Mouse (Mus musculus) kidney, postnatal 0 days (tissue): ENCODE measurements around the gene Cstl1. TPM values are rescaled to one million over a fixed set of nuclear protein-coding genes. Genes with fewer than 3 reads are reported as not detected.

Experiments
- ATAC-seq: fragments of 200-750 bp; cut with Nextera tagmentation; replicated peaks from 2 replicates; pipeline ENCODE4 v1.8.0; 2017; ENCODE audit warnings: low read depth, moderate number of reproducible peaks, moderate TSS enrichment, moderate library complexity; ENCODE audit not compliant: low FRiP score
- DNase-seq: peaks from one replicate; pipeline ENCODE4 v3.0.0-alpha.2; 2016; ENCODE audit warnings: low spot score
- H3K27ac ChIP-seq: fragments of 300-500 bp; sonication (generic); 2 replicates; pipeline ENCODE4 v1.5.1; 2014; ENCODE audit warnings: mild to moderate bottlenecking
- H3K27me3 ChIP-seq: fragments of 300-500 bp; sonication (generic); 2 replicates; pipeline ENCODE4 v1.6.1; 2014; ENCODE audit warnings: low read length, mixed read lengths; ENCODE audit not compliant: insufficient read depth
- H3K36me3 ChIP-seq: fragments of 300-500 bp; sonication (generic); 2 replicates; pipeline ENCODE4 v1.6.1; 2014; ENCODE audit warnings: low read length, mixed read lengths; ENCODE audit not compliant: insufficient read depth
- H3K4me1 ChIP-seq: fragments of 300-500 bp; sonication (generic); replicated peaks from 2 replicates; pipeline ENCODE4 v1.6.1; 2014; ENCODE audit warnings: antibody characterized with exemption, low read length, mixed read lengths; ENCODE audit not compliant: insufficient read depth
- H3K4me2 ChIP-seq: fragments of 300-500 bp; sonication (generic); 2 replicates; pipeline ENCODE4 v1.6.1; 2014; ENCODE audit warnings: mild to moderate bottlenecking, low read length, moderate library complexity, mixed read lengths
- H3K4me3 ChIP-seq: fragments of 300-500 bp; sonication (generic); replicated peaks from 2 replicates; pipeline ENCODE4 v1.5.1; 2014; ENCODE audit warnings: low read depth, low read length
- H3K9ac ChIP-seq: fragments of 300-500 bp; sonication (generic); 2 replicates; pipeline ENCODE4 v1.6.1; 2014; ENCODE audit warnings: low read depth, low read length
- H3K9me3 ChIP-seq: fragments of 300-500 bp; sonication (generic); replicated peaks from 2 replicates; pipeline ENCODE4 v1.6.1; 2016; ENCODE audit warnings: low read length, inconsistent platforms, mixed read lengths
- CTCF ChIP-seq: IDR thresholded peaks from 2 replicates; pipeline ENCODE4 v1.5.1; 2016; ENCODE audit warnings: antibody characterized with exemption, low read depth, mild to moderate bottlenecking, moderate library complexity
- WGBS: fragments of 180-500 bp; shearing (Covaris S2); extraction: QIAGEN DNeasy Blood & Tissue Kit; methylation state at CpG from one replicate; pipeline ENCODE4 v1.1.7; 2014; 5-methylcytosine and 5-hydroxymethylcytosine counted together
- polyA plus RNA-seq: library from polyadenylated mRNA; unstranded; fragments of >200 nt; fragmentation: Nextera tagmentation; extraction: Ambion mirVana; gene quantifications from 2 replicates; pipeline ENCODE4 v1.2.1, GENCODE M21; 2015

Gene Cstl1
- polyA plus RNA-seq, 1 experiment from 2014 or later = not detected

DNA sequence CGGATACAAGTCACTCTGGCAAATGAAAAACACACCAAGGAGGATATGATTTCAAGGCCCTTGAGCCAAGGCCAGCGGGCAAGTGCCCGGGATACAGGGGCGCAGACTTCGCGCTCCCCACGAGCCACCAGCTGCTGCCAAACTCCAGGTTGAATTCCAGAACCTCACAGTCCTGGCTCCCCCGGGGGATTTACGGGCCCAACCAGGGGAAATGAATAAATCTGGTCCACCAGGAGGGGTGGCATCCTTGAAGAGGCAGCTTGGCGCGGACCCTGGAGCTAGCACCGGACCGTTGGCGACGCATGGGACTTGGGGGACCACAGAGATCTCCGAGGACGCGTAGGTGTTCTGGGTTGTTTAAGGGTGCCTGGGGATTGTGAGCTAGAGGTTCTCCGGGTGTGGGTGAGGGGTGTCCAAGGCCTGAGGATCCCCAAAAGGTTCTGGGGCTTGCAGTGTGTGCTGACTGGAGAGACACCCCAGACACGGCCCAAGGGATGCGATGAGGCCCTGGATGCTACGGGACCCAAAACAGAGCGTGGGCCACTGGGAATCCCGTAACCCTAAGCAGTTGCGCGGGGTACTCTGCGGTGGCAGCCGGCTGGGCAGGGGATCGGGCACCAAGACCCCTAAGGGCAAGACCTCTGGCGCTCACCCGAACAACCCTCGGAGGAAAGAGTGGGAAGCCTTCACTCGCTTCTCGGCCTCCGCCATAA, 18.4 kb upstream of the Cstl1 start:
- Histone ChIP-seq H3K4me1 (0 out of 2 replicates have a peak, but pooled peaks cover 8% of the 10 kb centered on the region), H3K9me3 (no peaks in the 10 kb centered on the region), H3K9ac (peak overlapping the region; percentile 70), H3K27me3 (no peaks in the 10 kb centered on the region), H3K27ac (no peak overlapping the region), H3K4me3 (peak overlapping the region; percentile 75), H3K36me3 (no peaks in the 10 kb centered on the region), H3K4me2 (peak overlapping the region; percentile 91)
- WGBS = under 1% methylated on average over 34 of the region's 35 CpGs
- no peak for TF ChIP-seq CTCF
- DNase-seq = peak; percentile 22
- peak; percentile 82 for ATAC-seq

DNA sequence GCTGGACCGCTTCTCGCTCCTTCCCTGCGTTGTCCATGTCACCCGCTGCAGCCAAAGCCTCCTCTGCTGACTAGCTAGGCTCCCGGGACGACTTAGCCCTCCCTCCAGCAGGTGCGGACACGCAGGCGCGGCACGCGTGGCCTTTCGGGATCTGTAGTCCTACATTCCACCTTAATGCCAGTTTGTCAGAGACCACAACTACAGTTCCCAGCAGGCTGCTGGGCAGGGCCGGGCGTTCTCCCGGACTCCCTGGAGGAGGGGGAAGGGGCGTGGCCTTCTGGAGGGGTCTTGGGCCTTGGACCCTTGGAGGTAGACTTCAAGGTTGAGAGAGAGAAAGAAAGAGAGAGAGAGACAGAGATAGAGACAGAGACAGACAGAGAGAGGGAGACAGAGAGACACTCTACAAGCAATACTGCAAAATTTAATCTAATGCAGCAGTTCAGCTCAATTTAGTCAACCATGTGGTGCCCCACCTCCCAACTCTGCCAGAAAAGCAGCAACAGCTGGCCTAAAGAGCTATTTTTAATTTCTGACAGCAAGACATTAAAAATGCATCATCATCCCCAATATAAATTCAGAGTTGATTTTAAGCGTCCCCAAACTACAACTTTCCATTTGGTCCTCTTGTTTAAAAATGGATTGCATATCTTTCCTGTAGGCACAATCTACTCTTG, 17.7 kb upstream of the Cstl1 start, which contains the start of gene Napb:
Gene Napb (minus strand): TSS at position 141 of the 674 bp plus-strand sequence.
- Histone ChIP-seq H3K4me2 (peak within 1 kb of the TSS; percentile 91), H3K36me3 (no peaks in the 10 kb centered on the region), H3K9ac (peak within 1 kb of the TSS; percentile 70), H3K4me1 (0 out of 2 replicates have a peak, but pooled peaks cover 8% of the 10 kb centered on the region), H3K27ac (no peak within 1 kb of the TSS), H3K4me3 (peak within 1 kb of the TSS; percentile 75), H3K9me3 (no peaks in the 10 kb centered on the region), H3K27me3 (no peaks in the 10 kb centered on the region)
- ATAC-seq = peak; percentile 99
- 0 out of 2 replicates have a peak, but pooled peaks have one; percentile 4 for TF ChIP-seq CTCF
- peak; percentile 96 for DNase-seq
- WGBS = 4% methylated on average over 18 of the region's 18 CpGs

DNA sequence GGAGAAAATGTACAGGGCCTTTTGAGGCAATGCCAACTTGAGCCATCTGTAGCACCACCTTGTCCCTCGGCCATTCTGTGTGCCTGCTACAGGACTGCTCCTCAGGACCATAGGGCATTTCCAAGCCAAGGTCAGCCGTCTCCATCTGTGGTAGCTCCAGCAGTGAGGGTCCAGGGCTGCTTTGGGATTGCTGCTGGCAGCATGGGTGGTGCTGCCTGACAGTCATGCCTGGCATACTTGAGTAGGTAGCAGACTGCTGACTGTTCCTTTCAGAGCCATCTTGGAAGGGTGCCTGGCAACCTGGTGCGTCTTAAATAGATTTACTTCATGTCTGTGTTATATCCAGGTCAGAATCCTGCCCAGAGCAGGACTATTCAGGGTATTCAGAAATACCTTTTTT, 7.2 kb upstream of the Cstl1 start:
- H3K4me2 ChIP-seq = no peak overlapping the region
- H3K4me1 ChIP-seq = no peaks in the 10 kb centered on the region
- H3K9me3 ChIP-seq = no peaks in the 10 kb centered on the region
- no peak for ATAC-seq
- no peak overlapping the region for H3K27ac ChIP-seq
- H3K4me3 ChIP-seq = no peak overlapping the region
- 80% methylated on average over 3 of the region's 3 CpGs for WGBS
- no peaks in the 10 kb centered on the region for H3K27me3 ChIP-seq
- no peaks in the 10 kb centered on the region for H3K36me3 ChIP-seq
- DNase-seq = no peak
- TF ChIP-seq CTCF = no peak
- H3K9ac ChIP-seq = no peak overlapping the region

DNA sequence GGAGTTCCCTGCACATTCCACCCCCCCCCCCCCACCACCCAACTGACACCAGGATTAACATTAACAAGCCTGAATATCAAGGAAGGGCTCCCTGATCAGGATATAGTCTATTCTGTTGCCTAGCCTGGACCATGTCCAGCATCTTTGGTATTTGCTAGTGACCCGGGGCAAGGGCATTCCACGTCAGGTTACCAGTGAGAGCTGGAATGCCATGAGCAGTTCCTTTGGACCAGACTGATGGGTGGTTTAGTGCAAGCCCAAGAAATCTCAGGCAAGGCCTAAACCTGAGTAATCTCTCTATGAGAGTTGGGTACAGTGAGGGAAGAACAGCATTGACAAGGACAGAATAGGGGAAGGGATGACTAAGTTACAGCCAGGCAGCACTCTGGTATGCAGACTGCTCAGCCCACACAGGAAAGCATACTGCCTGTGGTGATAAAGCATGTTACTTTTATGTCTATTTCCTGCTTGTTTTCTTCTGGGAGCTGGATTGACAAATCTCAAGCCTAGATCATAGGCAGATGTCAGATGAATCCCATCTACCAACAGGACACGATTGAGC, 6.2 kb upstream of the Cstl1 start:
- Histone ChIP-seq H3K9me3 (no peaks in the 10 kb centered on the region), H3K9ac (no peak overlapping the region), H3K27me3 (no peaks in the 10 kb centered on the region), H3K36me3 (no peaks in the 10 kb centered on the region), H3K4me2 (no peak overlapping the region), H3K4me1 (no peaks in the 10 kb centered on the region), H3K4me3 (no peak overlapping the region), H3K27ac (no peak overlapping the region)
- 69% methylated on average over 3 of the region's 3 CpGs for WGBS
- DNase-seq (no peak), ATAC-seq (no peak)
- no peak for TF ChIP-seq CTCF

DNA sequence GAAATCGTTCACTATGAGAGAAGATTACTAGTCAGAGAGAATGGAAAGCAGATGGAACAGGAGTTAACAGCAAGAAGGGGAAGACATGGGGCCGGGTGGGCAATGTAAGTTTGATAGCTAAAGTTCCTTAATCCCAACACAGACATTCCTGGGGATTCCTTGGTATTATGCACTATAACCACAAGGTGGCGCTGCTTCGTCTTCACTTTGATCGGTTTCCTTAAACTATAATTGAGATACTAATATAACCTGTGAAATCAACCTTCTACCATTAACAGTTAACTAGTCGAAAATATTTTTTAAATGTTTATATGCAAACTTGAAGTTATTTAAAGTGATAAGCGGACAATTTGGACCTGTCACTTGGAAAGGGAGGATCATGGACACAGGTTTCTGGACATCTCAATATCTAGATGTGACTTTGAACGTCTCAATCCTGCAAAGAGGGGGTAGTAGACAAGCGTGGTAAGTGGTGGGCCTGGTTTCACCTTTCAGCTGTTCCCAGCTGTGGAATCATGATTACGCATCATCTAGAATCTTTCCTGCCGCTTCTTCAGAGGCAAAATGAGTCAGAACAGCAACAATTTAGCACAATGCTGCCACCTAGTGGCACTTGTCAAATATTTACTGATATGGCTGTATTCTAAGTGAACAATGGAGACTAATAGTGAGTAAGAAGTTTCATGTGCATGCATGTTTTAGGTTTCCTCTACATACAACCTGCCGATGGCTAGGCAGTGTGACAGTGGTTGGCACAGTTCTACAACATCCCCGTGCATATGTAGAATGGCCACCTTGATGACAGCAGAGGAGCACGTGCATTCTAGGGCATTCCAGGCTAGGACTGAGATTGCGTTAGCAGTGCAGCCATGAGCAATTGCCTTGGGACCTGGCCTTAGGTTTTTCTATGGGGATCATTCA, 2.0 kb downstream of the Cstl1 start:
- TF ChIP-seq CTCF = peak; percentile 77
- Histone ChIP-seq H3K4me3 (no peak overlapping the region), H3K27me3 (no peaks in the 10 kb centered on the region), H3K36me3 (no peaks in the 10 kb centered on the region), H3K4me2 (peak overlapping the region; percentile 54), H3K9ac (no peak overlapping the region), H3K27ac (no peak overlapping the region), H3K9me3 (no peaks in the 10 kb centered on the region), H3K4me1 (no peaks in the 10 kb centered on the region)
- DNase-seq (peak; percentile 88), ATAC-seq (peak; percentile 84)
- WGBS = 17% methylated on average over 15 of the region's 15 CpGs
